Comparison of ENCODE assay signal across 8 mouse cellular contexts in the genomic region with DNA sequence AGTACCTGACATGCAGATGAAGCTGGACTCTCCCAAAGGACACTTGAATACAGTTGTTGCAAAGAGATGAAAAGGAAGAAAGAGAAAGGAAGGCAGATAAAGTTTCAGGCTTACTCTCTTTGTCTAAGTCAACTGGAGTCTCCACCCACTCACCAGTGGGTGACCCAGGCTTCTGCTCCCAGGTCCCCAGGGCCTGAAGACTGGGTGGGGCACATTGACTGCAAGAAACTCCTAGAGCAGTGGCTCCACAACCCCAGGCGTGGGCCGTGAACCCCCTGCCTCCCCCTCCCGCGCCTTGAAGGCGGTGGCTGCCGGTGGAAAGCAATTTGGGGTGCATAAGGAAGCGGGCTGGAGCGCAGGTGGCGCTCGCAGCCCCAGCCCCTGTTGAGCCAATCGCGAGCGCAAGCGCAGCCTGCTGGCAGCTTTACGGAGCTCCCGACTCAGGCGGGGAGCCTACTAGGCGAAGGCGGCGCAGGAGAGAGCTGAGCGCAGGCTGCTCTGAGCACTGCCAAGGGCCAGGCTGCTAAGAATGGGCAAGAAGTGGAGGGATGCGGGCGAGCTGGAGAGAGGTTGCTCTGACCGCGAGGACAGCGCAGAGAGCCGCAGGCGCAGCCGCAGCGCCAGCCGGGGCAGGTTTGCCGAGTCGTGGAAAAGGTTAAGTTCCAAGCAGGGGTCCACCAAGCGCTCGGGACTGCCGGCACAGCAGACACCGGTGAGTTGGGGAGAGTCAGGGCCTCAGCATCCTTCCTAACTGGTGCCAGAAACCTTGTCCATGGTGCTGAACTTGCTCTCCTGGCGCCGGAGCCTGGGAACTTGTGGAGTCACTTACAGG. TPM values are rescaled to one million over a fixed set of nuclear protein-coding genes. Genes with fewer than 3 reads are reported as not detected.
A peak's percentile ranks its signal among the peaks of the same experiment; 100 is the strongest.
DNase-seq lines count a peak whose midpoint lies in the region; ATAC-seq and TF ChIP-seq lines count a peak whose summit lies in the region.

A gene (plus strand): TSS at position 457 of the 832 bp plus-strand sequence.

- 1% methylated on average over 39 of the region's 39 CpGs for WGBS in kidney, adult 2 months
- under 1% methylated on average over 39 of the region's 39 CpGs for whole genome bisulfite sequencing in limb, embryonic 12.5 days

- TF ChIP-seq POLR2A in cortical plate, adult 2 months (IDR thresholded peaks at IDR 0.05; ENCODE audit: extremely low read depth, insufficient read depth, low read length), result no peak
- no peak for TF ChIP-seq POLR2A in kidney, adult 2 months (IDR thresholded peaks at IDR 0.05; ENCODE audit: low read depth, low read length)

- H3K4me2 ChIP-seq in limb, embryonic 12.5 days, result peak within 1 kb of the TSS; percentile 64

- H3K27me3 ChIP-seq in kidney, adult 2 months (replicated peaks; ENCODE audit: control insufficient read depth, insufficient read depth, low read length), result no peaks in the 10 kb centered on the region
- H3K27me3 ChIP-seq in limb, embryonic 12.5 days, result peaks cover 16% of the 10 kb centered on the region

- DNase-seq in spleen, adult 18-20 months, result peak; percentile 1 to 4
- DNase-seq in spleen, postnatal 36 days (ENCODE audit: low spot score in 2 of 2), result no peak
- DNase-seq in gonadal fat pad, adult 2 months (ENCODE audit: low read depth), result no peak
- DNase-seq in kidney, adult 2 months, result peak; percentile 30
- DNase-seq in neural tube, embryonic 10.5 days (ENCODE audit: extremely low spot score, low spot score), result peak; percentile 81
- peak; percentile 6 for DNase-seq in thymus, postnatal 14 days

- H3K27ac ChIP-seq in cortical plate, adult 2 months (ENCODE audit: insufficient read depth, low read length), result no peak within 1 kb of the TSS
- H3K27ac ChIP-seq in kidney, adult 2 months (ENCODE audit: insufficient read depth, low read depth, low read length), result no peak within 1 kb of the TSS
- H3K27ac ChIP-seq in limb, embryonic 12.5 days, result no peak within 1 kb of the TSS

- no peaks in the 10 kb centered on the region for H3K36me3 ChIP-seq in kidney, adult 2 months (ENCODE audit: control insufficient read depth, insufficient read depth, low read length)
- H3K36me3 ChIP-seq in limb, embryonic 12.5 days, result no peaks in the 10 kb centered on the region

- H3K4me1 ChIP-seq in cortical plate, adult 2 months (ENCODE audit: control insufficient read depth, insufficient read depth, low read length), result no peaks in the 10 kb centered on the region
- H3K4me1 ChIP-seq in kidney, adult 2 months (ENCODE audit: control insufficient read depth, insufficient read depth, low read length), result no peaks in the 10 kb centered on the region
- peaks cover 8% of the 10 kb centered on the region for H3K4me1 ChIP-seq in limb, embryonic 12.5 days (replicated peaks)

- TF ChIP-seq CTCF in cortical plate, adult 2 months (IDR thresholded peaks at IDR 0.05; ENCODE audit: extremely low read depth, insufficient read depth, low read length), result peak; percentile 14; the same call in 1 of the 2 replicates
- TF ChIP-seq CTCF in kidney, adult 2 months (conservative IDR thresholded peaks at IDR 0.05; ENCODE audit: insufficient read depth, insufficient read length, low read depth, low read length), result no peak

- H3K9me3 ChIP-seq in limb, embryonic 12.5 days, result no peaks in the 10 kb centered on the region

- ATAC-seq in limb, embryonic 12.5 days (ENCODE audit: insufficient number of reproducible peaks, insufficient read depth, low FRiP score, low TSS enrichment, low read depth), result peak; percentile 94

- H3K9ac ChIP-seq in limb, embryonic 12.5 days (replicated peaks), result no peak within 1 kb of the TSS

- peak within 1 kb of the TSS; percentile 33 for H3K4me3 ChIP-seq in cortical plate, adult 2 months (ENCODE audit: insufficient read depth, low read length)
- H3K4me3 ChIP-seq in kidney, adult 2 months (ENCODE audit: insufficient read depth, low read depth, low read length), result no peak within 1 kb of the TSS
- peak within 1 kb of the TSS; percentile 32 for H3K4me3 ChIP-seq in limb, embryonic 12.5 days (replicated peaks)

RNA-seq across cellular contexts. Expression of the gene that starts here (rescaled TPM):
- 14.7 and 16.5 TPM in 2 replicates for polyA plus RNA-seq in cortical plate, adult 2 months (2012; rRNA removed)
- 16.0 and 23.0 TPM in 2 replicates for polyA plus RNA-seq in gonadal fat pad, adult 2 months (2012; rRNA removed)
- 0.64 and 0.80 TPM in 2 replicates for polyA plus RNA-seq in kidney, adult 2 months (2012; rRNA removed)
- polyA plus RNA-seq in limb, embryonic 12.5 days (2016; fragmentation: Nextera tagmentation; extraction: Ambion mirVana), result 5.6 and 6.1 TPM in 2 replicates

Comparison
In these comparisons a context has a peak if more than half of its experiments do, and no peak if none do; other contexts are left out.
1. DNase-seq: peak in spleen, adult 18-20 months (2 of 2), neural tube, embryonic 10.5 days (single experiment) and thymus, postnatal 14 days (single experiment); none in spleen, postnatal 36 days (0 of 2) and gonadal fat pad, adult 2 months (single experiment).
2. Peak in DNase-seq in kidney, adult 2 months; RNA of the gene not detected or under 1 TPM.